Mouse (Mus musculus) spleen, postnatal 4 days (tissue): ENCODE data around the gene Prr12.
"Not testable (repeated sequence)": the region's sequence is repeated elsewhere in the genome, so short reads cannot be mapped to it uniquely, and the experiment has no call there.

Experiments
- DNase-seq, 2 experiments: peaks; one replicate each; pipeline ENCODE4 v3.0.0; 2022; ENCODE audit warnings: low spot score in 2 of 2

Prr12 gene

GRCm38 (mm10) chr7:45024281-45025248 lies 28.1 kb downstream of the Prr12 start:
- DNase-seq: no peak

DNA sequence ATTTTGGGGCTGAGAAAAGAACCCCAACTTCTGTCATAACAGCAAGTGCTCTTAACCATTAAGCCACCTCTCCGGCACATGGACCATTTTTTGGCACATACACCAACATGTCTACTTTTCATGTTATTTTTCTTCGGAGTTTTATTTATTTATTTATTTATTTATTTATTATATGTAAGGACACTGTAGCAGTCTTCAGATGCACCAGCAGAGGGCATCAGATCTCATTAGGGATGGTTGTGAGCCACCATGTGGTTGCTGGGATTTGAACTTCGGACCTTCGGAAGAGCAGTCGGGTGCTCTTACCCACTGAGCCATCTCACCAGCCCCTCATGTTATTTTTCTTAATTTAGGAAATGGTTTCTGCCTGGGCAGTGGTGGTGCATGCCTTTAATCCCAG lies 29.0 kb downstream of the Prr12 start:
- not testable (repeated sequence) for DNase-seq

- no peak for DNase-seq
Observed at GRCm38 (mm10) chr7:45020225-45020624, 32.5 kb downstream of the Prr12 start.

DNA sequence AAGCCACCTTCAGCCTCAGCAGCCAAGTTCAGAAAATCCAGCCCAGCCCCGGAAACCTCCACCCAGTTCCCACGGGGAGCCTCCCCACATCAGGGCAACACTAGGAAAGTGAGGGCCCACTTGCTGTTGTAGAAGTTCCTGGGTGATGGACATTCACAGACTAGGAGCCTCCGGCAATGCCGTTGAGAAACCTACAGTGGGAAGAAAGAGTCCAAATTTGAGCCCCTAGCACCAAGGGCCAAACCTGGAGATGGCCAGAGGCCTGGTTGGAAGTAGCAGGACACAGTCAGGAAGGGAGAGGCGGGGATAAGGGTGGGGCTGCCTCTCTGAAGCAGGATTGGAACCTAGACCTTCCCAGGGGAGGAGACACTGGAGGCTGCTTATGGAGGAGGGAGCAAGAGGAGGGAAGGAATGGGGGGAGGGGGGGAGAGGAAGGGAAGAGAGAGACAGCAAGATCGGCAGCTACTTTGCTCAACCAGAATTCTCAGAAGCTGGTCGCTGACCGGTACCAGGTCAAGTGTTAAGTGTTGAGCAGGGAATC lies 33.6 kb downstream of the Prr12 start:
- peak in 1 of 2 experiments; percentile 62 for DNase-seq

DNA sequence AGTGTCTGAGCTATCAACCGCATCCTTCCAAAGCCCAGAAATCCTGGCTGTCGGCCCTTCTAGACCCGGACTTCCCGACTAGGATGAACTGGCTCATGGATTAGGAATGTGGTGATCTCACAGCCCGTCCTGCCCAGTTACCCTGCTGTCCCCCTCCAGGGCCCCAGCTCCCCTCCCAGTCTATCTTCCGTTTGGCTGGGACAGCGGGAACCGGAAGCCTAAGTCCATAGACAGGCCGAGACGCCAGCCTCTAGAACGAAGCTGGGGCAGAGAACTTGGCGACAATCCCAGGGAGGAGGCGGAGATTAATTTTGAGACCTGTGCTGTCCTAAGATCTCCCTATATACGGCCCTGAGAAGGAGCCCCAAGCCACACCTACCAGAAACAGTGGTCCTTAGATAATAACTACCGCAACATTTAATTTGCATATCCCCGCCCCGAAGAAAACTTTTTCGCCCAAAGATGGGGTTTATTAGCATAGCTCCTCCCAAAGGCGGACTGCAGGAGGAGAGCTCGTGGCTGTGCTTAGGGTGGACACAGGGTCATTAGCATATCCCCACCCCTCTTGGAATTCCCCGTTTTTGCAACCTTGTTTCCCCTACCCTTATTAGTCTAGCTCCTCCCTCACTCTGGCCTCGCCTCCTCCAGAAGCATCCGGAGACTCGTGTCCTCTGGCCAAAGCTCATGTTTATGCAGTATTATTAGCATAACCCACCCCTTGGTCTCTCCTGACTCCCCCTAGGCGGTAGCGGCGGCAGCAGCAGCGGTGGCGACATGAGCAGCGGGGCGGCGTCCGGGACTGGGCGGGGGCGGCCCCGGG lies 35.2 kb downstream of the Prr12 start, which contains the start of gene Rras:
TSS of gene Rras (plus strand) at position 720 of the 820 bp plus-strand sequence.
- peak; percentile 86 for DNase-seq

DNA sequence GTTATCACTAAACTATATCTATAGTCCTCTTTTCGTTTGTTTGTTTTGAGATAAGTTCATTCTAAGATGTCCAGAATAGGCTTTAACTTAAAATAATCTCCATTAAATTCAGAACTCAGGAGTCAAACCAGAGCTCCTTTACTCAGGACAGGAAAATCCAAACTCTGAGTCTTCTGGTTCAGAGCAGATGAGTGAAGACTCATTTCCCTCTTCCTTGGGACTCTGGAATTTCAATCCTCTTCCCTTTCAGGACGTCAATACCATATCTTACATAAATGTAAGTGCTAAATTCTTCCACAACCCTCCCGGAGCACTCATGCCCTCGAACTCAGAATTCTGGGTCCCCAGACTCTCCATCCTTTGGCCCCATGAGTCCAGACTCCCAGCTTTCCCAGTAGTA lies 35.9 kb downstream of the Prr12 start:
- DNase-seq: no peak

DNA sequence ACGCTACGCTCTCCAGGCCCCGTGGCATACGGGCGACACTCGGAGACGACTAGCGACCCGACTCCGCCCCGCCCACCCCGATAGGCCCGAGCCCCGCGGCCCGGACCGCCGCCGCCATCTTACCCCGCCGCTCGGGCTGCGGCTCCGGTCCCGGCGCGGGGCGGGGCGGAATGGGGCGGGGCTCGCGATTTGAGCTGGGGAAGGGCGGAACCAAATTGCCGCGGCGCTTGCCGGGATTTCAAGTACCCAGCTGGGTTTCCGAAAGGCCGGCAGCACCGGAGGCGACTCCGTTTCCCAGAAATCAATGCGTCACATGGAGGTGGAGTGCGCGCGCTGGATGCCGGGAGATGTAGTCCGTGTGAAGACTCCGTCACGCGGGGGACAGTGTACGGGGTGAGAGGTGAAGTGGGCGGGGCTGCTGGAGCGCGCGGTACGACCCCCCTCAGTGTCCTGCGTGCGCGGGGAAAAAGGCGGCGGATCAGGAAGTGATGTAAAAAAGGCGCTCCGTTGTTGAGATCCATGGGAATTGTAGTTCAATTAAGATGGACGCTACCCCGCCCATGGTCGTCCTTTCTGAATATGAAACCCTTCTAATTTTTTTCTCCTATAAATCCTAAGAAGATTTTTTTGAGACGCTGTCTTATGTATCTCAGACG lies 36.6 kb downstream of the Prr12 start, which contains the start of gene Scaf1:
TSS of gene Scaf1 (minus strand) at position 407 of the 656 bp plus-strand sequence.
- DNase-seq: peak; percentile 98 to 99

- no peak for DNase-seq
Observed at GRCm38 (mm10) chr7:45015344-45015956, 37.2 kb downstream of the Prr12 start.

DNA sequence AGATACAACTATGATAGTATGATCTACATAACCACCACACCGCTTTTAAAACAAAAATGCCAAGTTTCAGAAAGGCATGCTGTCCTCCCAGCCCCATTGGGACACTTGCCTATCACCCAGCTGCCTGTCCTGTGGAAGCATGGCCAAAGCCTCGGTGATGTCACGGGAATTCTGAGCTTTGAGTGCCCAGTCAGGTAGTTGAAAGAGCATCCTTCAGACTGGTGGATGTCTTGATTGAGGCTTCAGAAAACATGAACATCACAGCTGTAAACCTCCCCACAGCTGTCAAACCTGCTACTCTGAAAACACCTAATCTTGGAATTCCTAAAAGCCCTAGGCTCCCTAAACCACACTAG lies 38.6 kb downstream of the Prr12 start:
- peak in 1 of 2 experiments; percentile 53 for DNase-seq

DNA sequence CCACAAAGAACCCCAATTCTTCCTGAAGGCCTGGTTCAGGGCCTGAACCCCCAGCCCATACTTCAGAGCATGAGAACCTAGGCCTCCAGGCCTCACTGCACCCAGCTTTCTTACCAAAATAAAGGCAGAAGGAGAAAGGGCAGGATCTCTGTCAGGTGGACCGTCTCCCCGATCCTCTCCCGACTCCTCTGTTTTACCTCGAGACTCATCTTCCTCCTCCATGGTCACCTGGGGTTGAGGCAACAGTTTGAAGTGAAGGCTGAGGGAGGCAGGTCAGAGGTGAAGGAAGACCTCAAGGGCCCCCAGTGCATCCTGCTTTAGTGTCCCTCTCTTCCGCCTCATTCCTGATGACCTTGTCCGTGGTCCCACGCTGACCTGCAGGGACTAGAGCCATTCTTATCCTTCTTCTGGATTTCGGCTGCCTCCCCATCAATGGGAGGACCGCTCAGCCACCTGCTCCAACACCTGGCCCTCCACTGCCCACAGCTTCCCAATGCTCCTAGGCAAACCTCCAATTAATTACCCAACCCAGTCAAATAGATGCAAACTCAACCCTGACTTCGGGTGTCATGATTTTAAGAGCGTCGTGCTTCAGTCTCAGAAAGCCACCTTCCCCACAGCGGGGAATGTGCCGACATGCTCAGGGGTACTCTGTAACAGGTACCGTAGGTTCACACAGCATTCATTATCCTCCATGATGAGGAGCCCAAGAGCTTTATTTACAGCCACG lies 39.1 kb downstream of the Prr12 start:
- peak in 1 of 2 experiments; percentile 58 for DNase-seq

DNA sequence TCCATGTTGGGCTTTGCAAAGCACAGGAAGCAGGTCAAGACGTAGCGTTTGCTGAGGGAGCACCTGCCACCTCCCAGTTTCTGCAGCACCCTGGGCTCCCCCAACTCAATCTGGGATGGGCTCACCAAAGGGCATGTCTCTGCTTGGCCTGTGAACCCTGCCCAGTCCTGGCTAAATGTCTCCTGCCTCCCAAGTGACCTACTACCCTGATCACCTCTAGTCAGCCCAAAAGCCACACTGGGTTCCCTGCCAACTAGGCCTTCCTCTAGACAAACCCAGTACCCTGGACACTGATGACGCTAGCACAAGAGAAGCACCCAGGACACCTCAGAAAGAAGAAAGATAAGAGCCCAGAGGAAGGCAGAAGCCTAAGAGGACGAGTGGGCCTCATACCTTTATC lies 39.9 kb downstream of the Prr12 start:
- DNase-seq: peak in 1 of 2 experiments; percentile 56

GRCm38 (mm10) chr7:45012011-45012410 lies 40.7 kb downstream of the Prr12 start:
- peak in 1 of 2 experiments; percentile 53 for DNase-seq

DNA sequence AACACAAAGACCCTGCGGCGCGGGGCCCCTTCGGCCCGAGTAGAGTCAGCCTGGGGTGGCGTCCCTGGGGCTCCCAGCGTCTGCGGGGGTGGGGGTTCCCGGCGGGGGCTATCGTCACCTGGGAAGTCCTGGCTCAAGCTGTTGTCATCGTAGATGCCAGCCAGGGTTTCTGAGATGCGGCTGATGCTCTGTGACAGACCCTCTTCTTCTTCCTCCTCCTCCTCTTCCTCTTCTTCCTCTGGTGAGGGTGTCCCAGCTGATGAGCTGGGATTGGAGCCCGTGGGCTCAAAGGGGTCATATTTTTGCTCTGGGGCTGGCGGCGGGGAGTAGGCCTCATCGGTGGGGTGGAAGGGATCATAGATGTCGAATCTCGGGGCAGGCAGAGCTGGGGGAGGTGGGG lies 44.3 kb downstream of the Prr12 start:
- peak; percentile 12 to 61 for DNase-seq

DNA sequence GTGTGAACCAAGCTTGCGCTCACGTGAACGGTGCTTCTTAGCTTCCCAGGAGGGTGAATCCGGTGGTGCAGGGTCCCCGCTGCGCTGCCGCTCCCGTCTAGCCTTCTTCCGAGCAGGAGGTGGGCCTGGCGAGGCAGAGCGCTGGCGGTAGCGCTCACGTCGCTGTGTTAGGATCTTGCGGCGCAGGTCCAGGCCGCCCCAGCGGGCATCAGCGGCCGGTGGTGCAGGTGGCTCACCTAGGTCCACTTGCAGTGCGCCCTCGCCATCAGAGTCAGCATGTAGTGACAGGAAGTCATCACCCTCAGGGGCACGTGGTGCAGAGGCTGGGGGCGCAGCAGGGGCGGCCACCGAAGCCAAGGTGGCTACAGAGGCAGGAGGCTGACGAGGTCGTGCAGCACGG lies 44.8 kb downstream of the Prr12 start:
- DNase-seq: peak in 1 of 2 experiments; percentile 64

- peak; percentile 13 to 64 for DNase-seq
Observed at GRCm38 (mm10) chr7:45007141-45007540, 45.5 kb downstream of the Prr12 start.

DNA sequence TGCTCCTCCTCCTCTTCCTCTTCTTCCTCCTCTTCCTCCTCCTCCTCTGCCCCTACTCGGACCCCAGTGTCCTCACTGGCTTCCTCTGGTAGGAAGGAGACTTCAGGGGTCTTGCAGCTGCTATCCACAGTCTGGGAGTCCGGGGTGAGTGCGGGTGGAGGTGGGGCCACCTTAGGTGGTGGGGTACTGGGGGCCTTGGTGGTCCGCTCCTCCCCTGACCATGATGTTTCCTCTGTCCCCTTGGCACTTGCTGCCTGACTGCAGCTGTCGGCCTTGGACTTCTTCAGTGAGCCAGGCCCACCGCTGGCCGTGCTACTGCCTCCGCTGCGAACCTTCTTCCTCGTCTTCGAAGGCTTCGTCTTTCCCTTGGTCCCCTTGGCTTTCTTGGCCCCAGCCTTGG lies 46.2 kb downstream of the Prr12 start:
- DNase-seq: no peak

- no peak for DNase-seq
Observed at GRCm38 (mm10) chr7:45005321-45005992, 47.2 kb downstream of the Prr12 start.

DNA sequence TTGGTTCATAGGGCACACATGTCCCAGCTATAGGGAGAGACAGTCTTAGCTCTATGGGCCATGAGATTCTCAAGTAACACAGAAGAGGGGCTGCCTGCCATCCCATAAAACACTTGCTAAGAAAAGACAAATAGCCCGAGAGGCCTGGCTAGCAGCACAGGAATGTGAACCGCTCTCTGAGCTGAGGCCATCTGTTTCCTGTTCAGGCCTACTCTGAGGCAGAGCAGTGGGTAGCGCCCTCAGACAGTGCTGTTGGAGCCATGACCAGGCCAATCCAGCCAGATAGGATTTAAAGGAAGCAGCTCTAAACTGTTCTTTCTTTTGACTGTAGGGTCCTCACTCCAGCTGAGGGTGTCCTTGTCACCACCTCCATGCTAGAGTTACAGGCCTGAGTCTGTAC lies 48.1 kb downstream of the Prr12 start:
- no peak for DNase-seq

- no peak for DNase-seq
Observed at GRCm38 (mm10) chr7:45002440-45002839, 50.2 kb downstream of the Prr12 start.
